Comparison of ENCODE assay signal across 17 mouse cellular contexts in the genomic region with DNA sequence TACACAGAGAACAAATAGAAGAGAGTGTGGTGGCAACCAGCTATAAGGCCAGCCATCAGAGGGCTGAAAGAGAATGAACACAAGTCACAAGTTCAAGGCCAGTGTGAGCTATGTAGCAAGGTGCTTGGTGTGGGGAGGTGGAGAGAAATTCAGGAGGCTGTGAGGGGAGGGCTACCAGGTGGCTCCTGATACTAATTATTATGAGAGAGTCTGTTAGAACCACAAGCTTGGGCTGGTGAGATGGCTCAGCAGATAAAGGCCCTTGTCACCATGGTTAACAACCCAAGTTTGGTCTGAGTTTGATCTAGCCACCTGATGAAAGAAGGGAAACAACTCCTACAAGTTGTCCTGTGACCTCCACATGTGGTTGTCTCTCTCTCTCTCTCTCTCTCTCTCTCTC.
"Had no signal": no experiment of that assay in that cellular context is flagged by ENCODE, and none has a peak within 500 bp of the region (broad histone marks: within the 10 kb centered on the region; RNA-seq: fewer than 3 reads in every experiment).

No protein-coding gene starts in this region.

- DNase-seq: kidney, adult 18-20 months; kidney, adult 9 months; kidney, postnatal 14 days; kidney, postnatal 4 days; left cerebral cortex, postnatal 4 days; lung, adult 2 months; lung, postnatal 14 days; lung, postnatal 4 days; thymus, adult 18-20 months; thymus, postnatal 36 days had no signal

- ATAC-seq: midbrain, embryonic 13.5 days; midbrain, embryonic 16.5 days had no signal

- H3K4me2 ChIP-seq: limb, embryonic 12.5 days; limb, embryonic 15.5 days; liver, embryonic 15.5 days; midbrain, embryonic 13.5 days had no signal

- H3K36me3 ChIP-seq: limb, embryonic 12.5 days; limb, embryonic 15.5 days; liver, embryonic 15.5 days; midbrain, embryonic 10.5 days; midbrain, embryonic 13.5 days had no signal

- H3K27ac ChIP-seq: limb, embryonic 12.5 days; limb, embryonic 15.5 days; liver, embryonic 15.5 days; midbrain, embryonic 10.5 days; midbrain, embryonic 13.5 days had no signal

- H3K9me3 ChIP-seq: limb, embryonic 12.5 days; limb, embryonic 15.5 days; liver, embryonic 15.5 days; midbrain, embryonic 10.5 days; midbrain, embryonic 13.5 days had no signal

- H3K4me3 ChIP-seq: limb, embryonic 12.5 days; limb, embryonic 15.5 days; liver, embryonic 15.5 days; midbrain, embryonic 10.5 days; midbrain, embryonic 13.5 days; myocyte had no signal

- H3K27me3 ChIP-seq: limb, embryonic 12.5 days; limb, embryonic 15.5 days; liver, embryonic 15.5 days; midbrain, embryonic 13.5 days had no signal

- H3K9ac ChIP-seq: limb, embryonic 12.5 days; limb, embryonic 15.5 days; liver, embryonic 15.5 days; midbrain, embryonic 13.5 days had no signal
